Mouse (Mus musculus) retina, embryonic 14.5 days (tissue): ENCODE results near the gene Hoxc5.
A peak's percentile ranks its signal among the peaks of the same experiment; 100 is the strongest.

Experiments used
- DNase-seq: peaks from one replicate; pipeline ENCODE4 v3.0.0-alpha.2; 2015; ENCODE audit warnings: low spot score

Hoxc5 gene

GRCm38 (mm10) chr15:103011928-103012486 lies 44.8 kb downstream of the Hoxc5 start:
- no peak for DNase-seq

- DNase-seq: peak; percentile 75
These were observed 46.2 kb downstream of the Hoxc5 start for GRCm38 (mm10) chr15:103013238-103013984.

DNA sequence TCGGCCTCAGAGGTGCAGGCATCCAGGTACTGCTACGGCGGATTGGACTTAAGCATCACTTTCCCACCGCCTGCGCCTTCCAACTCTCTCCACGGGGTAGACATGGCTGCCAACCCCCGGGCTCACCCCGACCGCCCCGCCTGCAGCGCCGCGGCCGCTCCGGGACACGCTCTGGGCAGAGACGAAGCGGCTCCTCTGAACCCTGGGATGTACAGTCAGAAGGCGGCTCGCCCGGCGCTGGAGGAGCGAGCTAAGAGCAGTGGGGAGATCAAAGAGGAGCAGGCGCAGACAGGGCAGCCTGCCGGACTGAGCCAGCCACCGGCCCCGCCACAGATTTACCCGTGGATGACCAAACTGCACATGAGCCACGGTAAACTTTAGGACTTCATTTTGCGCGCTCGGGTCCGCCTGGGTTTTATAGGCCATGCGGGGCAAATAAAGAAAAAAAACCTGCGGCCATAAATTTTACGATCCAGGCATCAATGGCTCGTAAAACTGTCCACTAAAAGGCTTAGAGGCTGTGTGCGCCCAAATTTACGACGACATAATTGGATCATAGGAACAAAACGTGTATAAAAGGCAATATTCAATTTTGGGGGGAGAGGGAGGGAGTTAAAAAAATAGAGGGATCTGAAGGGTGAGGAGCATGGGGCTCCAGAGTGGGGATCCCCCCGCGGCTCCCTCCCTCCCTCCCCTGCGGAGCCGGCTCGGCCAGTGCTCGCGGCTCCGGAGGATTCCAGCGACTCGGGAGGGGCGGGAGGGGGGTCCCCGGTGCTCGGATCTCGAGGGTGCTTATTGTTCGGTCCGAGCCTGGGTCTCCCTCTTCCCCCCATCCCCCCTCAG lies 47.1 kb downstream of the Hoxc5 start:
- DNase-seq: no peak

DNA sequence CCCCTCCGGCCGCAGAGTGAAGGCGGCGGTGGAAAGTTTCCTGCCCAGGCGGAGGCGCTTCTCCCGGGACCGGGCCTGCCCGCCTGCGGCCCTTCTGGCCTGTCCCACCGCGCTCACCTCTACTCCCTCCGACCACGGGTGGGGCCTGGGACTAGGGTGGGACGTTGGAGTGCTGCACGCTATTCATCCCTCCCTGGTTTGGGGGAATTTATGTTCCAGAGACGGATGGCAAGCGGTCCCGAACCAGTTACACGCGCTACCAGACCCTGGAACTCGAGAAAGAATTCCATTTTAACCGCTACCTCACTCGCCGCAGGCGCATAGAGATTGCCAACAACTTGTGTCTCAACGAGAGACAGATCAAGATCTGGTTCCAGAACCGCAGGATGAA lies 47.8 kb downstream of the Hoxc5 start:
- DNase-seq: no peak

DNA sequence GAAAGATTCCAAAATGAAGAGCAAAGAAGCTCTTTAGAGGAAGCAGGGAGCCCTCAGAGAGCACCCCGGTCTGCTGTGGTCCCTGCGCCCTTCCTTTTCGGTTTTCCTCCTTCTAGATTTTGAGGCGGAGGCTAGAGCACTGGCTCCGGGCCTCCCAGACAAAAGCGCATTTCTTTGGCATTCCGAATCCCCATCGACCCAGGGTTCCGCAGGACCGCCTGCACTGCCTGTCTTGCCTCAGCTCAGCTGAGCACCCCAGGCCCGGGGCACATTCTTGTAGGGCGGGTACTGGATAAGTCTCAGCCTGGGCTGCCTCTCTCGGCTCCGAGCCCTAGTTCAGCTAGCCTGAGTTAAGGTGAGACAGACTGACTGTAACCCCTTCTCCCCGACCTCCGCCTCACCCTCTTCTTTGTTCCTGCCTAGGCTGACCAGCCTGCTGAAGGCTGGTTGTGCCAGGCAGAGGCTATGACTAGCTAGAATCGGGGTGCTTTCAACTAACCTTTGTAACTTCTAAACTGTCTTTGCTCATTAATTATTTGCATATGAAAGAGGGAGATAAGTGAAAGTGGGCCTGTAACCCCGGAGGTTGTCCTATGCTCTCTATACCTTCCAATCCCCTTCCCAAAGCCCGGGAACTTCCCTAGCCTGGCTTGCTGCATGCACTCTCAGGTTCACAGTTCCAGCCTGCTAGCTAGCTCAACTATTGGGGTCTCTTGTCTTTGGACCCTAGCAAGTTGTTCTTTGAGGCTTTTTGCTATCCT lies 48.3 kb downstream of the Hoxc5 start:
- DNase-seq: no peak

- DNase-seq: no peak
These were observed 51.4 kb downstream of the Hoxc5 start, which contains the start of gene Hoxc4 for GRCm38 (mm10) chr15:103018636-103019035. Gene Hoxc4, plus strand, starts transcription at chr15:103018934.

- DNase-seq: no peak
These were observed 53.7 kb downstream of the Hoxc5 start for GRCm38 (mm10) chr15:103020899-103021418.

GRCm38 (mm10) chr15:103021544-103021943 lies 54.3 kb downstream of the Hoxc5 start:
- DNase-seq: no peak

DNA sequence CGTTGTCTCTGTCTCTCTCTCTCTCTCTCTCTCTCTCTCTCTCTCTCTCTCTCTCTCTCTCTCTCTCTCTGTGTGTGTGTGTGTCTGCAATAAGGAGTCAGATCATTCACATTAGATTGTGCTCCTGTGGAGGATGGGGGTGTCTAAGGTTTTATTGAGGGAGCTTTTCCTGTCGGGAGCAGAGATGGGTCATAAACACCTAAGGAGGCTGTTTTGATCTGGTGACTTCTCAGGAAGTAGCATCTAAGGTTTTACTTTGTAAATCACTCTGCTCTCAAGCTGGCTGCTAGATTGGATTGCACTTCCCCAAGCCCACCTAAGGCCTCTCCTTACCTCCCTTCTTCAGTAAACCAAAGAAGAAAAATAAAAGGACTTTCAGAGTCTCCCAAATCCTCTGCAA lies 56.9 kb downstream of the Hoxc5 start:
- DNase-seq: no peak

GRCm38 (mm10) chr15:103027266-103028235 lies 60.3 kb downstream of the Hoxc5 start:
- no peak for DNase-seq

GRCm38 (mm10) chr15:103028916-103029512 lies 61.8 kb downstream of the Hoxc5 start:
- no peak for DNase-seq

- peak; percentile 20 for DNase-seq
These were observed 62.9 kb downstream of the Hoxc5 start for GRCm38 (mm10) chr15:103030142-103030541.

DNA sequence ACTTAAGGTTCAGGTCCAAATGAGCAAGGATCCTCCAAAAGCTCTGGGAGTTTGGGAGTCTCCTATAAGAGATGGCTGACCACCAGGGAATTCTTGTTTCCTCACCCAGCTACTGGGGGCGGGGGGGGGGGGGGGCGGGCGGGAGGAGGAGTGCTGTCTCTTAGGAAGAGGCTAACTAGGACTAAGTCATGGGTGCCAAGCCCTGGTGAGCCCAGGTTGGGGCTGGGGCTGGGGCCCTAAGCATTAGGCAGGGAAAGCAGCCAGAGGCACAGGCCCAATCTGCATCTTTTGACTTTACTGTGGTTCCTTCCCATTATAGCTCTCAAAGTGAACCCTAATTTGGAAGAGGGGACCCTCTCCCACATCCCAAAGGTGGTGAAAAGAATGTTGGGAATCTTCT lies 64.9 kb downstream of the Hoxc5 start:
- peak; percentile 10 for DNase-seq

DNA sequence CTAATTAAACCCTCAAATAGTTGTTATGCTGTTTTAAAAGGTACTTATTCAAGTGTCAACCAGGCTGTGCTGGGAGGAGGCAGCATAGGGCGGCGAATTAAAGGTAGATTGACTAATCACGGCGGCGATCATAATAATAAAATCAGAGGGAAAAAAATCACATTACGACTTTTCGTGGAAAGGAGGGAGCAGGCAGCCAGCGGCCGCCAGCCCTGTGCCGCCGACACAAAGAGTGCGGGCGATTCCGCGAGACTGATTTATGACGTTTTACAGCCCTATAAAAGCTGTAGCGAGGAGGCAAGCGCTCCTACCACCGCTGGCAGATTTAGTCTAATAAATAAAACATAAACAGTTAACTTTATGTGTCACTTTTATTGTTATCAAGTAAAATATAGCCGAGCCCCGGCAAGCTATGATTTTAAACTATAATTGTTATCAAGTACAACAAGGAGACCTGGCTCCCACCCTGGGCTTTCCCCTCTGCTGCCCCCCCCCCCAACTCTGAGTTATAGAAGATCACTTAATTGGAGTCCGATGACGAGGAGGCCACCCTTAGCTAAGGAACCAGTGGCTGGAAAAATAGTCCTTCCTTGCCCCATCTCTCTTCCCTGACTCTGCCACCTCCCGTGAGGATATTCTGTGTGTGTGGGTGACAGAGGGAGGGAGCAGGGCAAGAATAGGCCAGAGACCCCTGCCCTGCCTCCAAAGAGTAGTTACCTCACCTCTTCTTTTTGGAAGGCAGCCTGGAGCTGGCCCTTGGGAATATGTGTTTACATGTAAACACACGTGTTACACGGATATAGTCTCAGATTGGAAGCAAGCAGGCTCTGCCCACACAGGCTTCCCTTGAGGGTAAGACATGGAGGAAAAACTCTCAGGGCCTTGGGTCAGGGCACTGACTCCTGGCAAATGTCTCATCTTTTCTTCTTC lies 65.7 kb downstream of the Hoxc5 start:
- peak; percentile 17 for DNase-seq

- DNase-seq: peak; percentile 25
These were observed 67.0 kb downstream of the Hoxc5 start for GRCm38 (mm10) chr15:103034043-103034806.

GRCm38 (mm10) chr15:103034807-103035547 lies 67.7 kb downstream of the Hoxc5 start:
- no peak for DNase-seq

DNA sequence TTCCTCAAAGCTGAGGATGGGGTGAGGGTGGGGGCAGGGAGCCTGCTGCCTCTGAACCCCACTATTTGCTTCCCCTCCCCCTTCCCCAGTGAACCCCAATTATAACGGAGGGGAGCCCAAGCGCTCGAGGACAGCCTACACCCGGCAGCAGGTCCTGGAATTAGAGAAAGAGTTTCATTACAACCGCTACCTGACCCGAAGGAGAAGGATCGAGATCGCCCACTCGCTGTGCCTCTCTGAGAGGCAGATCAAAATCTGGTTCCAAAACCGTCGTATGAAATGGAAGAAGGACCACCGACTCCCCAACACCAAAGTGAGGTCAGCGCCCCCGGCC lies 68.3 kb downstream of the Hoxc5 start:
- no peak for DNase-seq

DNA sequence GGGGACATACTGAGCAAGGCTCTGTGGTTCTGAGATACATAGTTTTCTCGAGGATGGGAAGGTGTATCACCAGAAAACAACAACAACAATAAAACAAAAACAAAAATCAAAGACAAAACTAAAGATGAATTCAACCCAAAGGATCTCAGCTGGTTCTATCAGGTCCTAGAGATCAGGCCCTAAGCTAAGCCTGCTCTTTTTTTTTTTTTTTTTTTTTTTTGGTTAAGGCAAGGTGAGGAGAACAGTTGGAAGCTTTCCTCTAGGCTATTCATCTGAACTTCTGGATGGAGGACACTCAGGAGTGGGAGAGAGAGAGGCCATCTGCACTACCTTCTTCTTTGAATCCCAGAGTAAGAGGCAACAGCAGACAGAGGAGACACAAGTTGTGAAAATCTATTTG lies 70.3 kb downstream of the Hoxc5 start:
- no peak for DNase-seq
